Mouse (Mus musculus): ENCODE data around the gene Irf4.

GRCm38 (mm10) chr13:30726879-30727278, 22.1 kb upstream of the Irf4 start:
- TF ChIP-seq CTCF (IDR thresholded peaks at IDR 0.05; ENCODE audit: low read depth, low read length) (no peak), POLR2A (IDR thresholded peaks at IDR 0.05; ENCODE audit: extremely low read depth, insufficient read depth, low read length) (no peak)
